ENCODE assay signal across 10 mouse cellular contexts in genomic region chr9:75261332-75261872, GRCm38 (mm10). TPM values are rescaled to one million over a fixed set of nuclear protein-coding genes. Genes with fewer than 3 reads are reported as not detected.
DNase-seq lines count a peak whose midpoint lies in the region; ATAC-seq and TF ChIP-seq lines count a peak whose summit lies in the region.
"Had no signal": no experiment of that assay in that cellular context is flagged by ENCODE, and none has a peak within 500 bp of the region (broad histone marks: within the 10 kb centered on the region; RNA-seq: fewer than 3 reads in every experiment).

No protein-coding gene starts in this region.

- H3K4me1 ChIP-seq in liver, postnatal 0 days (ENCODE audit: insufficient read depth): 0 out of 2 replicates have a peak, but pooled peaks cover 3% of the 10 kb centered on the region
- peaks cover 11% of the 10 kb centered on the region for H3K4me1 ChIP-seq in embryonic facial prominence, embryonic 13.5 days
- peaks cover 8% of the 10 kb centered on the region for H3K4me1 ChIP-seq in limb, embryonic 11.5 days (ENCODE audit: control insufficient read depth, insufficient read depth, low read length)
- no peaks in the 10 kb centered on the region for H3K4me1 ChIP-seq in stomach, embryonic 14.5 days (ENCODE audit: control insufficient read depth, insufficient read depth, low read length)

- no peak overlapping the region for H3K4me2 ChIP-seq in liver, postnatal 0 days (ENCODE audit: low read depth, low read length)
- no peak overlapping the region for H3K4me2 ChIP-seq in embryonic facial prominence, embryonic 13.5 days
- no peak overlapping the region for H3K4me2 ChIP-seq in limb, embryonic 11.5 days (ENCODE audit: low read depth, severe bottlenecking)
- H3K4me2 ChIP-seq in stomach, embryonic 14.5 days (replicated peaks; ENCODE audit: low read depth, low read length): no peak overlapping the region

- TF ChIP-seq CTCF in liver, postnatal 0 days (IDR thresholded peaks at IDR 0.05; ENCODE audit: low read depth): no peak

- H3K9ac ChIP-seq in liver, postnatal 0 days (replicated peaks): no peak overlapping the region
- no peak overlapping the region for H3K9ac ChIP-seq in embryonic facial prominence, embryonic 13.5 days
- H3K9ac ChIP-seq in limb, embryonic 11.5 days (ENCODE audit: low read length): no peak overlapping the region
- no peak overlapping the region for H3K9ac ChIP-seq in stomach, embryonic 14.5 days (replicated peaks; ENCODE audit: low read depth, low read length)

- 35% methylated on average over 8 of the region's 8 CpGs for WGBS in liver, postnatal 0 days (ENCODE audit: insufficient replicate concordance)
- WGBS in embryonic facial prominence, embryonic 13.5 days: 11% methylated on average over 8 of the region's 8 CpGs
- WGBS in limb, embryonic 11.5 days: 27% methylated on average over 8 of the region's 8 CpGs
- WGBS in stomach, embryonic 14.5 days: 21% methylated on average over 8 of the region's 8 CpGs

- H3K4me3 ChIP-seq in liver, postnatal 0 days (ENCODE audit: low read depth, low read length): no peak overlapping the region
- no peak overlapping the region for H3K4me3 ChIP-seq in embryonic facial prominence, embryonic 13.5 days
- H3K4me3 ChIP-seq in limb, embryonic 11.5 days (ENCODE audit: low read depth, low read length): no peak overlapping the region
- H3K4me3 ChIP-seq in stomach, embryonic 14.5 days (ENCODE audit: low read depth, low read length): no peak overlapping the region
- H3K4me3 ChIP-seq: layer of hippocampus, adult 2 months had no signal

- no peak overlapping the region for H3K27ac ChIP-seq in liver, postnatal 0 days (ENCODE audit: low read depth)
- peak overlapping the region; percentile 11; the same call in 1 of the 2 replicates for H3K27ac ChIP-seq in embryonic facial prominence, embryonic 13.5 days
- H3K27ac ChIP-seq in limb, embryonic 11.5 days (replicated peaks; ENCODE audit: low read depth, low read length): 0 out of 2 replicates have a peak overlapping the region, but pooled peaks have one; percentile 36
- H3K27ac ChIP-seq in stomach, embryonic 14.5 days (ENCODE audit: low read length): 0 out of 2 replicates have a peak overlapping the region, but pooled peaks have one; percentile 6
- H3K27ac ChIP-seq: layer of hippocampus, adult 2 months had no signal

- DNase-seq in liver: peak; percentile 18
- no peak for DNase-seq in liver, postnatal 0 days
- DNase-seq in limb, embryonic 11.5 days (ENCODE audit: low spot score): peak; percentile 34
- no peak for DNase-seq in urinary bladder, postnatal 14 days (ENCODE audit: low spot score)
- DNase-seq in heart, adult 9 months (ENCODE audit: low spot score in 2 of 2): no peak
- no peak for DNase-seq in spleen, adult 18-20 months

- TF ChIP-seq EP300 in liver, postnatal 0 days (IDR thresholded peaks at IDR 0.05; ENCODE audit: low read depth): no peak

- no peaks in the 10 kb centered on the region for H3K9me3 ChIP-seq in liver, postnatal 0 days (ENCODE audit: low read length)
- no peaks in the 10 kb centered on the region for H3K9me3 ChIP-seq in embryonic facial prominence, embryonic 13.5 days
- H3K9me3 ChIP-seq in limb, embryonic 11.5 days (ENCODE audit: control insufficient read depth, low read length): no peaks in the 10 kb centered on the region
- no peaks in the 10 kb centered on the region for H3K9me3 ChIP-seq in stomach, embryonic 14.5 days (ENCODE audit: control insufficient read depth, low read depth, low read length)

- H3K27me3 ChIP-seq in liver, postnatal 0 days (ENCODE audit: insufficient read depth, low read length): no peaks in the 10 kb centered on the region
- no peaks in the 10 kb centered on the region for H3K27me3 ChIP-seq in embryonic facial prominence, embryonic 13.5 days
- H3K27me3 ChIP-seq in limb, embryonic 11.5 days (ENCODE audit: control insufficient read depth, insufficient read depth, low read length): no peaks in the 10 kb centered on the region
- H3K27me3 ChIP-seq in stomach, embryonic 14.5 days (ENCODE audit: control insufficient read depth, insufficient read depth, low read length): no peaks in the 10 kb centered on the region

- no peaks in the 10 kb centered on the region for H3K36me3 ChIP-seq in liver, postnatal 0 days (replicated peaks; ENCODE audit: insufficient read depth, low read length)
- H3K36me3 ChIP-seq in embryonic facial prominence, embryonic 13.5 days: no peaks in the 10 kb centered on the region
- no peaks in the 10 kb centered on the region for H3K36me3 ChIP-seq in limb, embryonic 11.5 days (ENCODE audit: control insufficient read depth, insufficient read depth, low read length)
- no peaks in the 10 kb centered on the region for H3K36me3 ChIP-seq in stomach, embryonic 14.5 days (ENCODE audit: control insufficient read depth, insufficient read depth, low read length)
- H3K36me3 ChIP-seq: G1E had no signal

- no peak for ATAC-seq in liver, postnatal 0 days
- ATAC-seq in embryonic facial prominence, embryonic 13.5 days (ENCODE audit: insufficient number of reproducible peaks, insufficient read depth, low FRiP score, low TSS enrichment, low read depth): no peak
- peak; percentile 41; the same call in 1 of the 2 replicates for ATAC-seq in limb, embryonic 11.5 days (ENCODE audit: insufficient number of reproducible peaks, low FRiP score, low TSS enrichment, low read depth)
- no peak for ATAC-seq in stomach, embryonic 14.5 days (ENCODE audit: insufficient number of reproducible peaks, insufficient read depth, low FRiP score, low read depth)

RNA-seq across cellular contexts. Expression of gene Myo5c, which starts 29.6 kb away (rescaled TPM):
- 0.33 and 0.48 TPM in 2 replicates for polyA plus RNA-seq in liver, postnatal 0 days (2015; fragmentation: Nextera tagmentation; extraction: Ambion mirVana)
- 0.79 and 1.0 TPM in 2 replicates for polyA plus RNA-seq in embryonic facial prominence, embryonic 13.5 days (2015; fragmentation: Nextera tagmentation; extraction: Ambion mirVana)
- polyA plus RNA-seq in limb, embryonic 11.5 days (2014; fragmentation: Nextera tagmentation; extraction: Ambion mirVana): 0.95 and 1.4 TPM in 2 replicates
- polyA plus RNA-seq in stomach, embryonic 14.5 days (2014; fragmentation: Nextera tagmentation; extraction: Ambion mirVana): 13.8 and 14.3 TPM in 2 replicates
- polyA plus RNA-seq: G1E had no signal

RNA-seq across cellular contexts. Expression of gene Gnb5, which starts 44.7 kb away (rescaled TPM):
- 1.8 and 2.4 TPM in 2 replicates for polyA plus RNA-seq in liver, postnatal 0 days (2015; fragmentation: Nextera tagmentation; extraction: Ambion mirVana)
- polyA plus RNA-seq in embryonic facial prominence, embryonic 13.5 days (2015; fragmentation: Nextera tagmentation; extraction: Ambion mirVana): 32.3 and 33.4 TPM in 2 replicates
- polyA plus RNA-seq in limb, embryonic 11.5 days (2014; fragmentation: Nextera tagmentation; extraction: Ambion mirVana): 20.8 and 23.0 TPM in 2 replicates
- 30.7 and 31.9 TPM in 2 replicates for polyA plus RNA-seq in stomach, embryonic 14.5 days (2014; fragmentation: Nextera tagmentation; extraction: Ambion mirVana)
- polyA plus RNA-seq: G1E had no signal

Comparison
In these comparisons a context has a peak if more than half of its experiments do, and no peak if none do; other contexts are left out.
1. DNase-seq: peak in liver (single experiment) and limb, embryonic 11.5 days (single experiment); none in liver, postnatal 0 days (single experiment), urinary bladder, postnatal 14 days (single experiment), heart, adult 9 months (0 of 2) and spleen, adult 18-20 months (0 of 2).